Mouse (Mus musculus) heart, embryonic 12.5 days (tissue): ENCODE measurements around the gene Galt. TPM values are rescaled to one million over a fixed set of nuclear protein-coding genes. Genes with fewer than 3 reads are reported as not detected.
A peak's percentile ranks its signal among the peaks of the same experiment; 100 is the strongest.

Experiments
- ATAC-seq: fragments of 200-750 bp; cut with Nextera tagmentation; 2 replicates; pipeline ENCODE4 v1.8.0; 2017; ENCODE audit warnings: moderate TSS enrichment, moderate library complexity; ENCODE audit not compliant: insufficient number of reproducible peaks, low FRiP score
- H3K27ac ChIP-seq: fragments of 300-500 bp; sonication (generic); 2 replicates; pipeline ENCODE4 v1.5.1; 2016; ENCODE audit warnings: mild to moderate bottlenecking, moderate library complexity; ENCODE audit not compliant: poor library complexity, severe bottlenecking
- H3K27me3 ChIP-seq: fragments of 300-500 bp; sonication (generic); replicated peaks from 2 replicates; pipeline ENCODE4 v1.6.1; 2016; ENCODE audit warnings: mild to moderate bottlenecking, moderate library complexity
- H3K36me3 ChIP-seq: fragments of 300-500 bp; sonication (generic); 2 replicates; pipeline ENCODE4 v1.6.1; 2016; ENCODE audit warnings: mild to moderate bottlenecking, moderate library complexity
- H3K4me1 ChIP-seq: fragments of 300-500 bp; sonication (generic); replicated peaks from 2 replicates; pipeline ENCODE4 v1.6.1; 2016; ENCODE audit warnings: mild to moderate bottlenecking
- H3K4me2 ChIP-seq: fragments of 300-500 bp; sonication (generic); 2 replicates; pipeline ENCODE4 v1.6.1; 2016; ENCODE audit warnings: mild to moderate bottlenecking, moderate library complexity
- H3K4me3 ChIP-seq: fragments of 300-500 bp; sonication (generic); 2 replicates; pipeline ENCODE4 v1.5.1; 2016; ENCODE audit warnings: mild to moderate bottlenecking
- H3K9ac ChIP-seq: fragments of 300-500 bp; sonication (generic); 2 replicates; pipeline ENCODE4 v1.6.1; 2016; ENCODE audit warnings: mild to moderate bottlenecking, moderate library complexity
- H3K9me3 ChIP-seq: fragments of 300-500 bp; sonication (generic); replicated peaks from 2 replicates; pipeline ENCODE4 v1.6.1; 2016; ENCODE audit warnings: mild to moderate bottlenecking, moderate library complexity
- WGBS: fragments of 180-500 bp; shearing (Covaris S2); methylation state at CpG from one replicate; pipeline ENCODE4 v1.1.7; 2016; 5-methylcytosine and 5-hydroxymethylcytosine counted together
- polyA plus RNA-seq: library from polyadenylated mRNA; unstranded; fragments of >200 nt; fragmentation: Nextera tagmentation; extraction: Ambion mirVana; gene quantifications from 2 replicates; pipeline ENCODE4 v1.2.1, GENCODE M21; 2016

Gene Galt
- polyA plus RNA-seq, result 54.6 and 57.0 TPM in 2 replicates

- peaks cover 28% of the 10 kb centered on the region for H3K4me1 ChIP-seq
- peak; percentile 69 for ATAC-seq
- H3K9me3 ChIP-seq, result no peaks in the 10 kb centered on the region
- peak within 1 kb of the TSS; percentile 73 for H3K4me3 ChIP-seq
- H3K9ac ChIP-seq, result peak within 1 kb of the TSS; percentile 82
- WGBS, result 13% methylated on average over 14 of the region's 14 CpGs
- no peaks in the 10 kb centered on the region for H3K27me3 ChIP-seq
- peak within 1 kb of the TSS; percentile 88 for H3K27ac ChIP-seq
- peaks cover 22% of the 10 kb centered on the region for H3K36me3 ChIP-seq
- peak within 1 kb of the TSS; percentile 76 for H3K4me2 ChIP-seq
These were observed at the start of gene Galt for GRCm38 (mm10) chr4:41754797-41755337. Galt (plus strand) TSS chr4:41755228.

- no peak overlapping the region for H3K4me2 ChIP-seq
- 59% methylated on average over 19 of the region's 19 CpGs for WGBS
These were observed 48.9 kb upstream of the Galt start for GRCm38 (mm10) chr4:41705922-41706754.

GRCm38 (mm10) chr4:41707011-41707535, 48.0 kb upstream of the Galt start:
- no peak overlapping the region for H3K27ac ChIP-seq
- H3K4me3 ChIP-seq, result no peak overlapping the region
- peaks cover 8% of the 10 kb centered on the region for H3K36me3 ChIP-seq
- peak overlapping the region; percentile 47 for H3K4me2 ChIP-seq
- WGBS, result 2% methylated on average over 13 of the region's 13 CpGs
- peaks cover 23% of the 10 kb centered on the region for H3K4me1 ChIP-seq
- no peaks in the 10 kb centered on the region for H3K9me3 ChIP-seq
- peaks cover 36% of the 10 kb centered on the region for H3K27me3 ChIP-seq
- ATAC-seq, result peak; percentile 45
- 0 out of 2 replicates have a peak overlapping the region, but pooled peaks have one; percentile 16 for H3K9ac ChIP-seq

More at GRCm38 (mm10) chr4:41705922-41706754, 48.9 kb upstream of the Galt start:
- Histone ChIP-seq H3K9ac (no peak overlapping the region), H3K27me3 (peaks cover 36% of the 10 kb centered on the region), H3K36me3 (no peaks in the 10 kb centered on the region), H3K9me3 (no peaks in the 10 kb centered on the region), H3K4me3 (no peak overlapping the region), H3K27ac (no peak overlapping the region), H3K4me1 (peaks cover 17% of the 10 kb centered on the region)
- ATAC-seq, result no peak

GRCm38 (mm10) chr4:41708192-41708745, 46.8 kb upstream of the Galt start:
- no peak overlapping the region for H3K4me2 ChIP-seq
- no peak for ATAC-seq
- H3K9ac ChIP-seq, result no peak overlapping the region
- H3K27me3 ChIP-seq, result peaks cover 34% of the 10 kb centered on the region
- peaks cover 32% of the 10 kb centered on the region for H3K4me1 ChIP-seq
- peaks cover 10% of the 10 kb centered on the region for H3K36me3 ChIP-seq
- WGBS, result 37% methylated on average over 8 of the region's 8 CpGs
- no peak overlapping the region for H3K4me3 ChIP-seq
- H3K9me3 ChIP-seq, result no peaks in the 10 kb centered on the region
- H3K27ac ChIP-seq, result no peak overlapping the region

- Histone ChIP-seq H3K9ac (no peak overlapping the region), H3K9me3 (no peaks in the 10 kb centered on the region), H3K4me3 (no peak overlapping the region), H3K4me1 (peaks cover 40% of the 10 kb centered on the region), H3K4me2 (no peak overlapping the region), H3K27me3 (peaks cover 16% of the 10 kb centered on the region), H3K36me3 (peaks cover 10% of the 10 kb centered on the region), H3K27ac (no peak overlapping the region)
- no peak for ATAC-seq
- WGBS, result 60% methylated on average over 4 of the region's 4 CpGs
These were observed 44.8 kb upstream of the Galt start for GRCm38 (mm10) chr4:41710229-41710628.

GRCm38 (mm10) chr4:41711705-41712375, 43.2 kb upstream of the Galt start:
- Histone ChIP-seq H3K27ac (no peak overlapping the region), H3K36me3 (peaks cover 21% of the 10 kb centered on the region), H3K9ac (peak overlapping the region; percentile 91), H3K4me1 (peaks cover 30% of the 10 kb centered on the region), H3K4me2 (peak overlapping the region; percentile 94), H3K4me3 (peak overlapping the region; percentile 71), H3K27me3 (peaks cover 7% of the 10 kb centered on the region; the same call in 1 of the 2 replicates), H3K9me3 (no peaks in the 10 kb centered on the region)
- no peak for ATAC-seq
- 78% methylated on average over 16 of the region's 16 CpGs for WGBS

- H3K9me3 ChIP-seq, result no peaks in the 10 kb centered on the region
- ATAC-seq, result peak; percentile 14; the same call in 1 of the 2 replicates
- peaks cover 23% of the 10 kb centered on the region for H3K4me1 ChIP-seq
- peak overlapping the region; percentile 71 for H3K4me3 ChIP-seq
- WGBS, result 43% methylated on average over 31 of the region's 31 CpGs
- peak overlapping the region; percentile 94 for H3K4me2 ChIP-seq
- peaks cover 29% of the 10 kb centered on the region for H3K36me3 ChIP-seq
- peaks cover 6% of the 10 kb centered on the region; the same call in 1 of the 2 replicates for H3K27me3 ChIP-seq
- H3K27ac ChIP-seq, result 0 out of 2 replicates have a peak overlapping the region, but pooled peaks have one; percentile 58
- peak overlapping the region; percentile 91 for H3K9ac ChIP-seq
These were observed 42.4 kb upstream of the Galt start for GRCm38 (mm10) chr4:41712421-41713196.

- peak within 1 kb of the TSS; percentile 94 for H3K4me2 ChIP-seq
- peak within 1 kb of the TSS; percentile 91 for H3K9ac ChIP-seq
- peaks cover 23% of the 10 kb centered on the region for H3K4me1 ChIP-seq
- WGBS, result under 1% methylated on average over 61 of the region's 61 CpGs
- peak within 1 kb of the TSS; percentile 58 for H3K27ac ChIP-seq
- H3K27me3 ChIP-seq, result no peaks in the 10 kb centered on the region
- peak; percentile 81 for ATAC-seq
- no peaks in the 10 kb centered on the region for H3K9me3 ChIP-seq
- H3K36me3 ChIP-seq, result peaks cover 37% of the 10 kb centered on the region
- H3K4me3 ChIP-seq, result peak within 1 kb of the TSS; percentile 71
These were observed 41.6 kb upstream of the Galt start, which contains the start of gene Rpp25l for GRCm38 (mm10) chr4:41713197-41714067. Rpp25l (minus strand) TSS chr4:41713534.

GRCm38 (mm10) chr4:41714276-41714675, 40.8 kb upstream of the Galt start:
- Histone ChIP-seq H3K4me3 (0 out of 2 replicates have a peak overlapping the region, but pooled peaks have one; percentile 71), H3K9ac (no peak overlapping the region), H3K36me3 (peaks cover 45% of the 10 kb centered on the region), H3K9me3 (no peaks in the 10 kb centered on the region), H3K4me2 (peak overlapping the region; percentile 94), H3K27me3 (no peaks in the 10 kb centered on the region), H3K27ac (no peak overlapping the region), H3K4me1 (peaks cover 23% of the 10 kb centered on the region)
- no peak for ATAC-seq
- WGBS, result 13% methylated on average over 8 of the region's 8 CpGs
